Mouse (Mus musculus): ENCODE measurements at regions not wholly inside any gene's neighbourhood (a gene's known extent, or its start where the extent isn't known, plus 50 kb on each side); places are given as distances from the start of the nearest gene placed in this dataset.

DNA sequence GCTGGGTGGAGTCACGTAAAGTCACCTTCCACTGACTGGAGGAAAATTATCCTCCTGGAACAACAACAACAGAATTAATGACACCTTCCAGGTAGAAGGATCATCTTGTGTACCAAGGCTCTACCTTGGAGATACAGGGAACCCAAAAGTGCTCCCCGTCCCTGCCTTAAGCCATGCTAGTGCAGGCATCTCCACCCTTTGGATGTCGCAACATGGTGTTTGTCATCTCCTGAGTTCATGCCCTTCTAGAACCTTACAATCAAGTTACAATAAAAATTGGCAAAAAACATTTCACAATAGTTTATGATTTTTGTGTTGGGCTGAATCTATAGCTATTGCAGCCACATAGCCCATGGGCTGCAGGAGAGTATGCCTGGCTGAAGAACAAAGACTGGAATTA, 305.5 kb downstream of the Epha4 start:
- DNase-seq, result no peak

- no peak for DNase-seq
Observed at GRCm38 (mm10) chr1:77213462-77214098, 301.3 kb downstream of the Epha4 start.

- peak; percentile 26 for DNase-seq
Observed at GRCm38 (mm10) chr1:77219488-77220321, 295.2 kb downstream of the Epha4 start.

GRCm38 (mm10) chr1:77220322-77220590, 294.6 kb downstream of the Epha4 start:
- DNase-seq, result no peak

GRCm38 (mm10) chr1:77220783-77221182, 294.1 kb downstream of the Epha4 start:
- no peak for DNase-seq

GRCm38 (mm10) chr1:77221900-77222299, 293.0 kb downstream of the Epha4 start:
- DNase-seq, result no peak

DNA sequence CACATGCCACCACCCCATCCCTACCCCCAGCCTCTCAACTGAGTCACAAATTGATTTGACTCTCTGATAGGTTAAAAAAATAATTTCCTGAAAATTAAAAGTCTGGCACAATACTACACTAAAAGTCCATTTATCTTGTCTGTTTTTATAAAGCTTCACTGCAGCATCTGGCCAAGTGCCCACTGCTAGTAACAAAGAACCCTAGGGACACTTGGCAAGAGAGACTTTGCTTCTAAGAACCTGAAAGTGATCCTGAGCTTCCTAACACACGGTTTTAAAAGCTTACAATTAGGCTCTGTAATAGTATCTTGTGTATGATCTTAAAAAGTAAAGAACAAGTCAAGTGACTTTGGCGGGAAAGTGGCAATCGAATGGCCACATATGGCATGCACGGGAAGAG, 288.3 kb downstream of the Epha4 start:
- peak; percentile 68 for DNase-seq

DNA sequence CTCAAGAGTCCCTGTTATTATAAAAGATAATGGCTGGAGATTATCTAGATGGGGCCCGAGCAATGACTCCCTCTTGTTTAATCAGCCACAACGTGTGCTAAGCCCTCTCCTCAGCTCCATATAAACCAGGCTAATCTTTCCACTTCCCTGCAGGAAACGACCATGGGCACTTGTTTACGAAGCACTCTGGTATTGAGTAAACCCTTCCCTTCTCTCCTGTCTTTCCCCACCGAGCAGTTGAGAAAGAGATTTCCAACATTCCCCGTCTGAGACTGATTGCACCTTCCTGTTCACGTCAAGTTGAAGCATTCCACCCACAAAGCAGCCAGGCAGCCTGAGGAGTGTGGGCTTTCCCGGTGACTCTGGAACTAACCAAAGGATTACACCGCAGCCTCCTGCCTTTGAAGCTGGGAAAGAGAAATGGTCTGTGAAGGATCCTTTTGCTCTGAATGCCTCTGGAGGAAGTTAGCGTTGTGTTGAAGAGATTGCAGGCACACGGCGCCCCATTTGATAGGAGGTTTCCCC, 287.8 kb downstream of the Epha4 start:
- DNase-seq, result peak; percentile 29

DNA sequence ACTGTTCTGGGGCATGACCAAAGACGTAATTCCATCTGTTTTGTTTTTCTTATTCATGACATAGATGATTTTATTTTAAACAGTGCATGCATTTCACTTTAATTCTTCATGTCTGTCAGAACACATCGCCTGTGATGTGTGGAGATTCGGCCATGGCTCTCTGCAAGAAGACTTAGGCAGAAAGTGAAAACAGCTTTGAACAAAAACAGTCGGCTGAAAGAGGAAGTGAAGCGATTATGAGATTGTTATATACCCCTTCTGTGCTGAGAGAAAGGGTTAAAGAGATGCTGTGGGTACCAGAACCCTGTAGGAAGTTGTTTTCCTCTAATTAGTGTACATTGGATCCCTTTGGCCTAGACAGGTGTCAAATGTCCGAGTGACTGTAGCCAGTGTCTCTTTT, 287.1 kb downstream of the Epha4 start:
- DNase-seq, result no peak

GRCm38 (mm10) chr1:77229561-77229960, 285.3 kb downstream of the Epha4 start:
- DNase-seq, result no peak

DNA sequence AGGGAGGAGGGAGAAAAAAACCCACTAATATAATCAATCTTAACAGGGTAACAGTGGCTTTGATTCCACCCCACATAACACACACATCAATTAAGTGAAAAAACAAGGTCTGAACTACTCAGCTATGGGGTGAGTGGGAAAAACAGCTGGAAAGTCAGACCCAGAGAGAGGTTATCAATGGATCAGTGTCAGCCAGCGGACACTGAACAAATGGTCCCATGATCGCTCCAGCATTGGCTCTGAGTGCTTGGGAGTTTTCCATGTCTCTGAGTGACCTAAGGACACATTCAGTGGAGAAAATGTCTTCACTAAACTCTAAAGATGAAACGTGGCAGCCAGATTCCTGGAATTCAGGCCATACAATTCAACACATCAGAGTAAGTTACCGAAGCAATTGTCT, 281.9 kb downstream of the Epha4 start:
- peak; percentile 46 for DNase-seq

- no peak for DNase-seq
Observed at GRCm38 (mm10) chr1:77244642-77245041, 270.2 kb downstream of the Epha4 start.

GRCm38 (mm10) chr1:77246047-77246446, 268.8 kb downstream of the Epha4 start:
- no peak for DNase-seq

- no peak for DNase-seq
Observed at GRCm38 (mm10) chr1:77254276-77254675, 260.6 kb downstream of the Epha4 start.

DNA sequence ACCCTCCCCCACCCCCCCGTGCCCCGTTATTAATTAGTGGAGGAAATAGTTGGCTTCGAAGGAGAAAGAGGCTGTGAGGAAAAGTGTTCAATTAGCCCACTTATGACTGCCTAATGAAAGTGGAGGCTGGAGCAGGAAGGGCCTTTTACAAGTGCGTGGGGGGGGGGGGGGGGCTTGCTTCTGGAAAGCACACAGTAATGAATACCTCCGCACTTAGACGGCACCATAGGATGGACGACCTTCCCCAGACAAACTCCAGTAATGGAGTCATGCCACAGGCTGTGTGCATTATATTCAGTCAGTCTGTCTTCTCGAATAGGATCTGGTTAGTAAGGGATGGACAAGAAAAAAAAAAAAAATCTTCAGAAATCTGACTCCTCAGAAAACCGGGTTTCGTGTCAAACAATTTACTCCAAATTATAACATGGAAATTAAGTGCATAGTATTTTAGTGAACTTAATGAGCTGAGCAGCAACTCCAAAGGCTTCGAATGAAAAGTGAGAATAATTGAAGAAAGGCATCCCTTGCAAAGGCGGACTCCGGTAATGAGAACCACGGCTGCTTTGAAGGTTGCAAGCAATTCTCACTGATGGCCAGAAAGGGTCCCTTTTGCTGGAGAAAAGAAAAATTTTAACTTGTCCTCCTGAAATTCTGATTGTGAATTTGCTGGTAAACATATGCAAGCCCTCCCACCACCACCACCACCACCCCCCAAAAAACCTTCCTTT, 258.6 kb downstream of the Epha4 start:
- no peak for DNase-seq

DNA sequence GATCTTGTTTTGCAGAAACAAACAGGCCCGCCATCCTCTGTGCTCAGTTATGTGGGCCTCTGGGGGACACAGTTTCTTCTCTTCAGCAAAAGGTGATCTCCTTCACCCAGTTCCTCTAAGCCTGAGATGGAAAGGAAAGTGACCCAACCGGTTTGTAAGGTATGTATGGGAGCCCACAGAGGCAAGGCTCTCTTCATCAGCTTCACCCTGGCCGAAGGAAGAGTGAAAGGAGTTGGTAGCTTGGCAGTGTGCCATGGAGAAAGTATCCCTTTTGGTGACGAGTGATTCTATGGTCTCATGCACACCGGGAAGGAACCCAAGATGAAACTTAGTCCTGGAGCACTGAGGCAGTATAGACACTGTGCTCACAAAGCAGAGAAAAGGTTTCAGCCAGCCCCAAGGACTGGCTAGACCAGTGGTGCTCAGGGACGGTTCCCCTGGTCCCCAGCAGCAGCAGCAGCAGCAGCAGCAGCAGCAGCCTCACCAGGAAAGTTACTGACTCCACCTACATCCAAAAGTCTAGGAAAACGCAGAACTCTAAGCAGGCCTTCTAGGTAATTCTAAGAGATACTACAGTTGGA, 256.1 kb downstream of the Epha4 start:
- peak; percentile 37 for DNase-seq

GRCm38 (mm10) chr1:77259789-77260188, 255.1 kb downstream of the Epha4 start:
- DNase-seq, result no peak

DNA sequence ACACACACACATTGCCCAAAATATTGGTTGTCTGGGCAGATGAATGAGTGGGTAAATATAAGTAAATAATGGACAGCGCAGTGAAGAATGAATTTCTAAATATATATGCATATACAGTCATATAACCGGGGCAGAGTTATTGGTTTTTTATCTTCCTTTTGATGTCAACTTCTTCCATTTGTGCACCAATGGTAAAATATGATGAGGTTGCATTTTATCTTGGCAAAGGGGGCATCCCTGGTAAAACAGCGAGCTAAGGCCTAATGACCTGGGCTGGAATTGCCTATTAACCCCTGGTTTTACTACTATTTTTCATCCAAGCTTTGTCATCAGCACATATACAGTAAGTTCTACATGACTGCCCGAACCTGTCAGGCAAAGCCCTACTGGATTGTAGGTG, 253.2 kb downstream of the Epha4 start:
- DNase-seq, result no peak

- no peak for DNase-seq
Observed at GRCm38 (mm10) chr1:77265677-77266076, 249.2 kb downstream of the Epha4 start.

GRCm38 (mm10) chr1:77267311-77268003, 247.4 kb downstream of the Epha4 start:
- DNase-seq, result peak; percentile 14

DNA sequence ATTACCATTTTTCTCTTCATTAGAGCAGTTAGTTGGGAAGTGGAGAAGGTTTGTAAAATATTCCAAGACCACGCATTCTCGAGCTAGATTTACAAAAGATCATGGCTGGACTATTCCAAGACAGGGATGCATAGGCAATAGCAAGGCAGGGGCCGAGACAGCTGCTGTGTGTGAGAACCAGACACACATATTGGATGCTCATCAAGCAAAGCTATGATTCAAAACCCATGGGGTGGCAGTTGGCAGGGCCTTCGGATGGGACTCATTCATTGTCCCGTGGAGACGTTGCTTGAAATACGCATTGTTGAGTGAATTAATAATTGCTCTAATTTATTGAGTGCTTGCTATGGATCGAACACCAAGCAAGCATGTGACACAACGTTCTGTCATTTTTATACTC, 239.6 kb downstream of the Epha4 start:
- no peak for DNase-seq

DNA sequence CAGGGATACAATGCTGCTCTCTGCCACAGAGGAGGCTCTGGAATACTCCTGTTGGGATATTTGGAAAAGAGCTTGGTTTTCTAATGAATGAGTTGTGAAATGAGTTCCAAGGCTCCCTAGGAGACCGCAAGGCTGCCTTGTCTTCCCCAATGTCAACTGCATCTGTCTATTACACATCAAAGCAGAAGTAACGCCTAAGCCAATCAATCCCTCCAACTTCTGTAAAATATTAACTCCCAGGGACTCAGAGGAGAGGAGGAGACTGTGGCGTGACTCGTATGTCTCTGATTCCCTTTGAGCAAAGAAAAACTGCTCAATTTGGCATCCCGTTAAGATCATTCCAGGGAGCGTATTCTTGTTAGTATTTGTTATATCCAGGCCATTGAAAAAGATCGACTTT, 235.3 kb downstream of the Epha4 start:
- no peak for DNase-seq

All from kidney, postnatal 10 days (tissue).